Mouse (Mus musculus) ES-E14 (cell line): ENCODE measurements around the gene Guca1b.

Experiments
- CHD2 ChIP-seq: IDR thresholded peaks from 2 replicates; pipeline ENCODE4 v1.6.1; 2014; ENCODE audit warnings: mild to moderate bottlenecking, low read depth, low read length, inconsistent platforms
- HCFC1 ChIP-seq: IDR thresholded peaks from 2 replicates; pipeline ENCODE4 v1.6.1; 2012; ENCODE audit warnings: low read length, inconsistent platforms, borderline replicate concordance; ENCODE audit not compliant: insufficient read depth
- MAFK ChIP-seq: IDR thresholded peaks from 2 replicates; pipeline ENCODE4 v1.6.1; 2014; ENCODE audit warnings: mild to moderate bottlenecking, low read depth, low read length, inconsistent platforms; ENCODE audit not compliant: insufficient read depth
- ZC3H11A ChIP-seq: IDR thresholded peaks from 2 replicates; pipeline ENCODE4 v1.6.1; 2012; ENCODE audit warnings: low read depth, mild to moderate bottlenecking, inconsistent platforms, low read length, borderline replicate concordance
- ZNF384 ChIP-seq: IDR thresholded peaks from 2 replicates; pipeline ENCODE4 v1.6.1; 2012; ENCODE audit warnings: low read depth, low read length, inconsistent platforms

- TF ChIP-seq MAFK = no peak
- no peak for TF ChIP-seq HCFC1
- TF ChIP-seq ZNF384 = no peak
- TF ChIP-seq ZC3H11A = no peak
- no peak for TF ChIP-seq CHD2
Observed at GRCm38 (mm10) chr17:47394223-47394869, 9.2 kb downstream of the Guca1b start.
